Mouse (Mus musculus): Measurements from ENCODE around the gene Foxn3.

DNA sequence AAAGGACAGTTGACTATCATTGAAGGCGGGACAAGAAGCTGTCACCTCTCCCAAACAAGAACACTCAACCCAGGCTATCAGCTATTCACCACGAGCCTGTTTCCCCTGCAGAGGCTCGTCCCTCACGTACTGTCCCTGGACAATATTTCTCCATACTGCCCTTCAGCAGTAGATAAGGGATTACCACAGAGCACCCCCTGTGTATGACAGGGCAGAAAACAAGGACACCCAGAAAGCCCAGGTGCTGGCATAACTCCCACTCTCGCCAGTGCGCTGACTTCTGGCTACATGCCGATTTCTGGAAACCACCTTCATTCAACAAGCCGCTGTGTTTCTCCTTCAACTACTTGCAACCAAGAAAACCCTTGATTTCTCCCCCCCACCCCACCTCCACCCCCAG lies 306.4 kb downstream of the Foxn3 start:
- TF ChIP-seq POLR2A (IDR thresholded peaks at IDR 0.05; ENCODE audit: insufficient read depth, low read length) (no peak), EP300 (IDR thresholded peaks at IDR 0.05; ENCODE audit: insufficient read depth, low read depth, low read length) (no peak), CTCF (IDR thresholded peaks at IDR 0.05; ENCODE audit: low read depth, low read length) (no peak)

Data from ES-Bruce4 (cell line).